Mouse (Mus musculus) CD4-positive, CD25-positive, alpha-beta regulatory T cell, adult 2 months (primary cell): ENCODE results near the gene Tlx2.

ENCODE experiments used
- DNase-seq: peaks from one replicate; pipeline ENCODE4 v3.0.0-alpha.2; 2012; ENCODE audit warnings: low read depth, low spot score

Tlx2 gene

DNA sequence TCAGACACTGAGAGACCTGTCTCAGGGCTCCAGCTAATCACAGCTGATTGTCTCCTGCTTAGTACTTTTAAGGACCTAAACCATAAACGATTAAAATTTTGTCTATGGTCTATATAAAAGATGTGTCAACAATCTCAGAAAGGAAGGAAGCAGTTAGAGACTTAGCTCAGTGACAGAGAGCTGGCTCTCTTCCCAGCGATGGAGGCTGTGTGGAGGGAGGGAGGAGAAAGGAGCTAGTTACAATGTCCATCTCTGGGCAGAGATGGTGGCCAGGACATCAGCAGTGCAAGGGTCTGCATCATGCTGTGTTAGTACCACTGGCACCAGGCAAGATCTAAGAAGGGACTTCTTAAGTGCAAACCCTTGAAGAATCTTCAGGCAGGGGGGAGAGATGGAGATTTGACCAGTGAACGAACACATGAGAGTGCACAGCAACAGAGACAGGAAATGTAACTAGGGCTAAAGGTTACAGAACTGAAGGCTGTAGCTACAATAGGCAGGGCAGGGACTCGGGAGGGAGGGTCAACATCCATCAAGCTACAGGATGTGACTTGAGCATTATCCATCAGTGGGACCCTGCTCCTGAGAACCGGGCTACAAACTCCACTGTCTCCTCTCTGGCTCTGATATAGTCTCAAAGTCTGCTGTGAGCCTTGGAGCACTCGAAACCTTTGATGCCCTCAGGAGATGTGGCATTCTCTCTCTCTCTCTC lies 22.5 kb upstream of the Tlx2 start:
- DNase-seq, result no peak

DNA sequence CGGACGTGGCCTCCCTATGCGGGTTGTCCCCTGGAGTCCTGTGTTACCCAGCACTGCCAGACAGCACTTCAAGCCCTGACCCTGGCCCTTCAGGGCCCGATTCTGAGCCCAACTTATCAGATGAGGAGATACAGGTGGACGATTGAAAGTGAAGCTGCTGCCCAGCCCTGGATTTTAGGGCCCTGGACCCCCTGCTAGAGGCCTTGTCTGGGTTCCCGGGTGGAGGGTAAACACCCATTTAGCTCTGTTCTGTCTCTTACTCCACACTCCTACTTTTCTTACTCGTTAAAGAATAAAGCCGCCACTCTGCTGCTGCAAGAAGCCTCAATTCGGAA lies 17.8 kb upstream of the Tlx2 start:
- DNase-seq, result no peak

DNA sequence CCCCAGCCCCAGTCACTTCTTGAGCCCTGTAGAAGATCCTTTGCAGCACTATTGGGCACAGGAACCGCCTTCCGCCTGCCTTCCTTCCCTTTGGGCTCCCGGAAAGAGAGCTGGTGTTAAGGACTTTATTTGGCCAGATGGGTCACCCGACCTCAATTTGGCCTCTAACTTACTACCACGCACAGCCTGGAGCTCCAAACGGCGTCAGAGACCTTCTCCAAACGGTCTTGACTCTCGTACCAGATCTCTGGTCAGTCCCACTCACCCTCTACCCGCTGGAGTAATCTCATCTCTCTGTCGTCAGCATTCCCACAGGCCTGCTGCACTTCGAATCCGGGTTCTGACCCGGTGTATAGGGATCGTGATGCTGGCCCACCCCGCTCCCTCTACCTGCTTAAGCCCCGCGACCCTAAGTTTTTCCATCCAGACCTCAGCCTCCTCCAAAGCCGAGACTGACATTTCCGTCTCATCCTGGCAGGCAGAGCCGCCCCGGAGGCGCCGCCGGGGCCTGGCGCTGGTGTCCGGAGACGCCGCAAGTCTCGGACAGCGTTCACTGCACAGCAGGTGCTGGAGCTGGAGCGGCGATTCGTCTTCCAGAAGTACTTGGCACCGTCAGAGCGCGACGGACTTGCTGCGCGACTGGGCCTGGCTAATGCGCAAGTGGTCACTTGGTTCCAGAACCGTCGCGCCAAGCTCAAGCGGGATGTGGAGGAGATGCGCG lies 17.3 kb upstream of the Tlx2 start:
- no peak for DNase-seq

DNA sequence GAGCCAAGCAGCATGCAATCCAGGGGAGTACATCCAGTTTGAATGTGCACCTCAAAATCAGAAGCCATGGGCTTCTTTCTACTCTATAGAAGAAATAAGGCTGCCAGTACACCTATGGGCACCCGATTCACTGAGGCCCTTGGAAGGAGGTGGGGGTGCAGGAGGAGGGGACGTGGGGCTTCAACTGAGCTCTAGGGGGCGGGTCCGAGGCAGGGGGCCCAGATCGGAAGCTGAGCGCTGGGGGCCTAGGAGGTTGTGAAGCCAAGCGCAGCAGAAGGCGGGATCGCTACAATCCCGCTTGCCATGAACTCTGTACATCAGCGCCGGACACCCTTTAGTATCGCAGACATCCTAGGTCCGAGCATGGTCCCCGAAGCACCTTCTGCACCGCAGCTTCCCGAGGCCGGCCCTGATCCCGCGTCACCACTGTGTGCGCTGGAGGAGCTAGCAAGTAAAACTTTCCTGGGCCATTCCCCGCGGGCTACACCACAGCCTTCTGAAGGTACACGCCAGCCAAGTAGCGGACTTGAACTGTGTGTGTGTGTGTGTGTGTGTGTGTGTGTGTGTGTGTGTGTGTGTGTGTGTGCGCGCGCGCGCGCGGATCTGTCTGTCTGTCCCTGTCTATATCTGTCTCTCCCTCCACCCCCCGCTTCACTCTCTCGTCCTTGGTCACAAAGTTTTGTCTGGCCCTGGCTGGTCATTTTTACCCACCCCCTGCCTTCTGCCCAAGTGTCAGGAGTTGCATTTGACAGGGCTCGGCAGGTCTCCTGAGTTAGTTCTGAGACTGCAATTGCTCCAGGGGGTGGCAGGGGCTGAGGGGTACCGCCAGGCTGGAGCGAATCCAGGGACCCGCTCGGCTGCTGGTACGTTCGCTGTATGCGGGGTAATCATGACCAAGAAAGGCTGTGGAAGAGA lies 16.3 kb upstream of the Tlx2 start, which contains the start of gene Lbx2:
Gene Lbx2, plus strand, starts transcription at position 247 of the 915 bp plus-strand sequence.
- DNase-seq, result peak; percentile 38

DNA sequence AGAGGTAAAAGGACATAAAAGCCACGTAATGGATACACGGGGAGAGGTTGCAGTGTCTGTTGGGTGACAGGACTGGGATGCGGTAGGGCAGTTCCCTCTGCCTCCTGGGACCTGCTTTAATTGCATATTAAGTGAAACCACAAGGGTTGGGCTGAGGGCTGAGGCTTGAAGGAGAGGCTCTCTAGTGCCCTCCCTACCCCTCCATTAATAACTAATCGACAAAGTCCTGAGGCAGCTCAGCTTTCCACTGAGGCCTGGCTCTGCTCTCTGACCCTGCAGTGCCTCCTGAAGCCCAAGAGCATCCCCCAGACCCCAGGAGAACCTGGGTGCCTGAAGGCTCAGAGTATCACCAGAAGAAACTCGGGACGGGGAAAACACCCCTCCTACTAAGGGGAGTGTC lies 14.4 kb upstream of the Tlx2 start:
- no peak for DNase-seq

DNA sequence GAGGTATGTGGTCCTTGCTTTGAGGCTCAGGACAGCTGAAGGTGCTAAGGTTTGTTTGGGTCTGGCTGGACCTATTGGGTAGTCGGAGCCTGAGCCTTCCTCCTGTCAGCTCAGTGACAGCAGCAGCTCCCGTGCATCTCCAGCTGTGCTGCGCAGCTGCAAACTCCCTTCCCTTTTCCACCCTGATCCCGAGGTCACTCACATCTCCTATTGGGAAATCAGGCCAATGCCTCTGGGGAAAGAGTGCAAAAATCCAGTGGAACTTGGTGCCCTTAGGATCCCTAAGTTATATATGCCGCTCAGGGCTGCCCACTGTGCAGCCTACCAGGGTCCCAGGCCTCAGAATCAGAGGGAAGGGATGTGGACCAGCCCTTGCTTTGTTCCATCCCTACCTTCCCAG lies 13.4 kb upstream of the Tlx2 start:
- DNase-seq, result no peak

DNA sequence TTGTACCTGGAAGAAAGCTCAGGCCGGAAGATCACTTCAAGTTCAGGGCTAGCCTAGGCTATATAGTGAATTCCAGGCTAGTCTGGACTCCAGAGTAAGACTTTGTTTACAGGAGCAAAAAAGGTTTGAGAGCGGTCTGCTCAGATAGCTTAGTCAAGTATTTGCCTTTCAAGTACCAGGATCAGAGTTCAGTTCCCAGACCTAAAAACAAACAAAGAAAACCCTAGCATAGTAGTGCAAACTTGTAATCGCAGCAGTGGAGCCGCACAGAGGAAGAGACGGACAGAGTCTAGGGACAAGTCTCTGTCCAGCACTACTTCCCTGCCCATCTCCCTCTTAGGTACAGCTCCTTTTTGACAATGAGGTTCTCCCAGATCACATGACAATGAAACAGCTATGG lies 10.1 kb upstream of the Tlx2 start:
- DNase-seq, result no peak

DNA sequence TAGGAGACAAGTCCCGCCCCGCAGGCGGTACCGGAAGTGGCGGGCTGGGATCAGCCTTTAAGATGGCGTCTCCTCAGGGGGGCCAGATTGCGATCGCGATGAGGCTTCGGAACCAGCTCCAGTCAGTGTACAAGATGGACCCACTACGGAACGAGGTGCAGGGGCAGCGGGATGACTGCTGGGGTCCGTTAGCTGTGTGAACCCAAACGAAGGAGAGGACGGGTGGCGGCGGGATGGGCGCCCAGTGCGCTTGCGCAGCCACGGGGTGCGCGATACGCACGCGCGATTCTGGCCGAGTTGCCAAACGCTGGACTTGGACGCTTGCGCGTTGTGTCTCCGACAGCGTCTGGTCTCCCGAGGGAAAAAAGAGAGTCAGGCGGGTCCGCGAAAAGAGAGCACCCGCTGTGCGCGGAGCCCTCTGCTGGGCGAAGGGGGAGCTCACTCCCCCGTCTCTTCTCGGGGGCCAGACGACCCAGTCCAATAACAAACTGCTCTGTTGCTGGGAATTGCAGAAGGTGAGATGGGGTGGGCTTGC lies 8.3 kb upstream of the Tlx2 start:
- peak; percentile 99 for DNase-seq

DNA sequence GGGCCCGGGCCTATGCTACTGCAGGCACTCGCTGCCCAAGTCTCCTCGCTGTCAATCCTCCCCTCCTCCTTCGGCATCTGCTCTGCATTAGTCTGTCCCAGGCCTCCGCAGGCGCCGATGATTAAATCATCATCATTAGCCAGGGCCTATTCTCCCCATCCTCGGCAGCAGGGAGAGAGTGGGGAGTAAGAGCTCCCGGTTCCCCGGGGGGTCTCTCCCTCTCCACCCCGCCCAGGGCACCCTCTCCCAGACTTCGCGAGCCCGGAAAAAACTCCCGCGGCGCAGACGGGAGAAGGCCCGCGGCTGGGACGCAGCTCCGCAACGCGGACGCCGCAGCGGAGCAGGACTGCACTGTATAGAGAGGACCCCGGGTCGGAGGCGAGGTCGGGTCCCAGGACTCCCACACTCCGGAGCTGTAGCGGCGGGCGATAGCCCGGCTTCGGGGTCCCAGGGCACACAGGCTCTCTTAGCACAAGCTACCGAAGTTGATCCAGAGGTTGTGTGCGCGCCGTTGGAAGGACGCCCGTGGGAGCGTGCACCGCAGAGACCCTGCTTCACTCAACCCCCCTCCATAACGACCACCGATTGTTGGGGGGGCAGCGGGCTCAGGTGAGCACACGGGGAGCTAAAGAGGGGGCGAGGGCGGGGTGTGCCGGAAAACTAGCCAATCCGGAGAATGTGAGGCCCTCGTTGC lies 7.7 kb upstream of the Tlx2 start, which contains the start of gene Pcgf1:
Gene Pcgf1, plus strand, starts transcription at position 240 of the 694 bp plus-strand sequence.
- DNase-seq, result peak; percentile 50

DNA sequence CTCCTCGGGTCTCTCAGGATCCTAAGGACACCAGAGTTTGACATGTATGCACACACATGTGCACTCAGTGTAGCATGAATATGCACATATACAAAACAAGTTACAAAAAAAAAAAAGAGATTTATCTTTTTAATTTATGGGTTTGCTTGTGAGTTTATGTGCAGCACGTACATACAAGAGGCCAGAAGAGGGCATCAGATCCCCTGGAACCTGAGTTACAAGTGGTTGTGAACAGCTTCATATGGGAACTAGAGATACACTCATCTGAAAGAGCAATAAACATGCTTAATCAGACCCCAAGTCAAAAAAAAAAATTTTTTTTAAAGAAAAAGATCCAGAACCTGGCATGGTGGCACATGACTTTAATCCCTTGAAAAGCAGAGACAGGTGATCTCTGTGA lies 4.9 kb upstream of the Tlx2 start:
- peak; percentile 71 for DNase-seq

DNA sequence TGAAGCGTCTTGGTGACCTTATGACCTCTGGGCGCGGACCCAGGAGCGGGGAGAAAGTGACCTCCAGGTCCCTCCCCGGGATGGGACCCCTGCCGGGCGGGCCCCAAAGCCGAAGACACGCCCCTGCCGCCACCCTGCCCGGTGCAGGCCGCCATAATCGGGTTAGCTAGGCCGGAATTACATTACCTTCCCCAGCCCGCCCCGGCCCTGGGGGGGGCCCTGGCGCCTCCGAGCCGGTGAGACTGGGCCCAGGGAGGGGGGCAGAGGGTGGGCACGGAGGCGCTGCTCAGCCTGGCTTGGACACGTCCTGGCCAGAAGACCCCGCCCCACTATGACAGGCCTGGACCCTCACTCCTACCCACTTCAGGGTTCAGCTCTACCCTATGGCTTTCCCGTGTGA lies 1.1 kb upstream of the Tlx2 start:
- no peak for DNase-seq

DNA sequence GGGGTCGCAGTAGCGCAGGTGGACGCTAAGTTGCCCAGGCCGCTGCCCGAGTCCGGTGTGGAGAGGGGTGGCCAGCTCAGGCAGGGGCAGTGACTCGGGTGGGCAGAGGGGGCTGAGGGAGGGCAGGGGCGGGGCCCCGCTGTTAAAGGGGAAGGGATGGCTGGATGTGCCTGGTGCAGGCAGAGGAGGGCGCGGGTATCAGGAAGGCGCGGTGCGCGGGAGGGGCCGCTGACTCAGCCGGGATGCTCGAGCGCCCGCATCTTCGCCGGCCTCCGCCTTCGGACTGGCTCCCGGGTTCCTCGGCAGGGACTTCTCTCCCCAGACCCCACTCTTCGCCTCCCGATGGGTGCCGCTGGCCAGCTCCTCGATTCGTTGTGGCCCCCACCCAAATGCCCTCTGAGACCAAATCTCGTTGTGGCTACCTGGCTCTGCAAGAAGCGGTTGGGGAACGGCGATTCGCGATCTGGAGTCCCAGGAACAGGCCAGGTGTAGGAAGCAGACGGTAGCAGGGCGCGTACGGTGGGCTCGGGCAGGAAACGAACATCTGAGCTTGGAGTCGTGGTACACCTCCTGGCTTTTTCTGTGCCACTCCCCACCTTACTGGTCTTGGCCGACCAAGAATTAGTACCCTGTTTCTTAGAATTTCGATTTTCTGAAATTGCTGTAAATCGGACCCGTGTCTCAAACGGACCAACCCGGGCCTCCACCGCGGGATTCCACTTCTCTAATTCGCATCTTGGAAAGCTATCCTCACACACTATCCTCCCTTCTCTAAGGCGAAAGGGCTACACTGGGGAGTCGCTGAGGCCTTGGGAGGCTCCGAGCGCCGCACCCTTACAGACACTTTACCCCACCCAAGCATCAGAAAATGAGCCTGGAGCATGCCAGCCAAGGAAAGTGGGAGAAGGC lies 472 bp upstream of the Tlx2 start:
- DNase-seq, result peak; percentile 47

DNA sequence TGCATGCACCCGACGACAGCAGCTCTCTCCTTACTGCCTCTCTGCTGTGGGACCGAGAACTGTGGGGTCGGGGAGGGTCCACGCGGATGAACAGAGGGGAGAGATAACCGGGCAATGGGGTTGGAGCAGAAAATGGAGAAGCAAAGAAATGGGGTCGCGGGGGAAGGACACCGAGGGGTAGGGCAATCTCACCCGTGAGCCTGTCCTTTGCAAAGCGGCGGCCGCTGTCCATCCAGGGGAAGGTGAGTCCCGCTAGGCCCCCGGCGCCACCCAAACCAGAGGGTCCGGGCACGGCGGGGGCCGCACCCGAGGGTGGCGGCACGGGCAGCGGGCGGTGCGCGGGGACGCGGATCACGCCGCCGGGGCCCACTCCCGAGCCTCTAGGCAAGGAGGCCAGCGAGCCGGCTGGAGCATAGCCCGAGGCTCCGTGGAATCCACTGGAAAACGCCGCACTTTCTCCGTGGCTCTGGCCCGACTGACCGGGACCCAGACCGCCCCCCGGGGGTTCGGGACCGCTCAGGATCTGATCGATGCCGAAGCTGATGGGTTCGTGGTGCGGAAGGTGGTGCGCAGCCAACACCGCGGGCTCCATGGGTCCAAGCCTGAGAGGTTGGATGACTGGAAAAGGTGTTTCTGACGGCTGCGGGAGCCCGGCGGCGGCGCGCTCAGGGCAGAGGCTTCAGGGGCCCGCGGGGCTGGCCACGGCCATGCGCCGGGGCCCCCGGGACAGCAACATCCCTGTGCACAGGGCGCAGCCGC lies 426 bp downstream of the Tlx2 start:
- DNase-seq, result peak; percentile 27

DNA sequence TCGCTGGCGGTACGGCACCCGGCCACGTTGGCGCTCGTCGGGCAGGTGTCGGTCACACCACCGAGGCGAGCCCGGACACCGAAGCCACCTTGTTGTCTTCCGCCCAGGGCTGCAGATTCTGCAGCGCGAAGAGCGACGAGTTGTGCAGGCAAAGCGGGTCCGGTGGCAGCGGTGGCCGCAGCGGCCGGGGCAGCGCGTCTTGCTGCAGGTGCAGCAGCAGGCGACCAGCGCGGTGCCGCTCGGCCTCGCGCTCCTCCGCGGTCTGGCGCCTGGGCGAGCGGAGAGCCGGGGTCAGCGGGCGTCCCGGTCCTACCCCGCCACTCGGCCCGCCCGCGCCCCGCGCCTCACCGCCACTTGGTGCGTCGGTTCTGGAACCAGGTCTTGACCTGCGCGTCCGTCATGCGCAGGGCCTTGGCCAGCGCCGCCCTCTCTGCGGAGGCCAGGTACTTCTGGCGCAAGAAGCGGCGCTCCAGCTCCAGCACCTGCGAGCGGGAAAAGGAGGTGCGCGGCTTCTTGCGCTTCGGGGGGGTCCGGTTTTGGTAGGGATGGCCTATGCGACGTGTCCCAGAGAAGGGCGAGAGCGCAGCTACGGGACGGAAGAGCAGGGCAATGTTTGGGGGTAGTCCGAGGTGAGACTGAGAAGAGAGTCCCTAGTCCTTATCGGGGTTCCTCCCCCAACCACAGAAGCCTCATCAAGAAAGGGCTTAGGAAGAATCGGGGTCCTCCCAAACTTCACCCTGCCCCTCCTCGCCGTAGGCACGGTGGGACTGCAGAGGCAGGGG lies 1.2 kb downstream of the Tlx2 start:
- peak; percentile 26 for DNase-seq

DNA sequence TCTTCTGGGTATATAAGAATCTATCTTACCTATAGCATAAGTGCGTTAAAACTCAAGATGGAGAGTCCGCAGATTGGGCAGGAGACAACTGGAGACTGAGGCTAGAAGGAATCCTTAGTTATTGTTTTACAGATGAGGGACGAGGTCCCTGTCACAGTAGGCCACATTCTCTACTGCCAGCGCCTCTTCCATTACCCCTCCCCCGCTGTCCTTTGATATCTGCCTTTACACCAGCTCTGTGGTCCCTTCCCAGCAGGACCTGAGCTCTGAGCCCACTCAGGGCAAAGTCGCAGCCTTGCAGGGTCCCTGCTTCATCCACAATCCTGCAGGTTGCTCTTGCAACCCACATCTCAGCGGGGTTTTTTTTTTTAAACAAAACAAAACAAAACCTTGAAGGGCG lies 1.9 kb downstream of the Tlx2 start:
- DNase-seq, result no peak

DNA sequence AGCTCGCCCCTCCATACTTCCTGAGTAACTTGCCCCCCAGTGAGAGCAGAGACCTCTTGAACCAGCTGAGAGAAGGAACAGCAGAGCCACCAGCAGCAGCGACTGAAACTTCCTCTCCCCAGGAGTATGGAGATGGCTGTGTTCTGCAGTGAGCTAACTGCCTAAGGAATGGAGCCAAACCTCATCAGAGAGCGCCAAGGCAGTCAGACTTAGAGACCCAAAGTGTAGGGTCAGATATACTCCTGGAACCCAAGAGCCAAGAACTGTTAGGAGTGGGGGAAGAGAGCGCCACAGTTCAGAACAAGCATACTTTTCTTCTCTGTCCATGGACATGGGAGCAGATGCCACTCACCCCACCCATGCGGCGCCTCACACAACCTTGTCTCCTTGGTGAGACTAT lies 3.7 kb downstream of the Tlx2 start:
- no peak for DNase-seq

DNA sequence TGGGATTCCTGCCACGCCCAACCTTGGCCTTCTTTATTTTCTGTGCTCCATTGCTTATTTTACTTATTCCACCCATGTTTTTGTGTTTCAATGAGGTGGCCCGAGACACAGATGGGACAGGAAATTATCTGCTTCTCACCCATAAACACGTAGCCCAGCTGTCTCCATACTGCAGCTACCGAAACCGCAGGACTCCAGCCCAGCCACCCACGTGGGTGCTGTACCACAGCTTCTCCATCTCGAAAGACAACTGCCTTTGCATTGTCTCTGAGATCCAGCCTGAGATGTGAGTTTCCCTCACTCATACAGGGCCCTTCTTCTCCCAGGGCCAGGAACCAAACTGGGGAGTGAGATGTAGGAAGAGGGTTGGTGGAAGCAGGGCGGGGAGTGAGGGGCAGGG lies 4.1 kb downstream of the Tlx2 start:
- peak; percentile 45 for DNase-seq

DNA sequence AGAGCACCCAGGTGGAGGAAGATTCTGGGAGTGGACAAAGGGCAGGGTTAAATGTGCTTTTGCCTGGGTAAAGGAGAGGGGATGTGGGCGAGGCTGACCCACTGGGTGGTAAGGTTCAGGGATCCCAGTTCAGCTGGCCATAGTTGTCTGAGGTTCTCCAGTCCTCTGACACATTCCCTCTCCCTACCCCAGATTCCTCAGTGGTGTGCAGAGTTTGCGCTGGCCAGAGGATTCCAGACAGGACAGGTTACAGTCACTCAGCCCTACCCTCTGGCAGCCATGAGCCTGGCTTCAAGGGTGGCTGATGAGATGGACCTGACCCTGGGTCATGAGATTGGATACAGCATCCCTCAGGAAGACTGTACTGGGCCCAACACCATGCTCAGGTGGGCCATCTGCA lies 11.4 kb downstream of the Tlx2 start:
- DNase-seq, result no peak

DNA sequence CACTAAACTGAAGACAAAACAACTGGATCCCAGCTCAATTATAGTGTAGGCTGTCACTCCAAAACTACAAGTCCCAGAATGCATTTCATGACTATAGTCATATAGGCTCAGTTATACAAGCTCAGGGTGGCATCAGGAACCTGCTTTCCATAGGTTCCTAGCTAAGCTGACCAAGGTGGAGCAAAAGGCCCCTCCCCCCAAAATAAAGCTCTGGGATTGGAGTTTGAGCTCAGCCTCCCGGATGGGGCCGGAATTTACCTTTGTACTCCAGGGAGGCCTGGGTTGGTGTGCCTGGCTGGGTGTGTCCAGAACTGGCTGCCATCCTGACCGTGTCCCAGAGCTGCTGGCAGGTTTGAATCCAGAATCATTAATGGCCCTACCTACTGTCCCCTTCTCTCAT lies 12.3 kb downstream of the Tlx2 start, which contains the start of gene Dqx1:
Gene Dqx1, plus strand, starts transcription at position 55 of the 400 bp plus-strand sequence.
- DNase-seq, result peak; percentile 35
